Mouse (Mus musculus): ENCODE results near the gene Gnl1. TPM values are rescaled to one million over a fixed set of nuclear protein-coding genes. Genes with fewer than 3 reads are reported as not detected.

Gene Gnl1
- total and polyA plus RNA-seq, 2 experiments from 2014 or later = 83.4 to 115 TPM

GRCm38 (mm10) chr17:35954665-35955064 lies 25.0 kb upstream of the Gnl1 start:
- TF ChIP-seq CTCF (IDR thresholded peaks at IDR 0.05; ENCODE audit: low read depth) = no peak
- no peak for DNase-seq
- Histone ChIP-seq H3K36me3 (ENCODE audit: insufficient read depth) (peaks cover 38% of the 10 kb centered on the region), H3K27ac (ENCODE audit: low read depth, low read length) (no peak overlapping the region), H3K27me3 (ENCODE audit: insufficient read depth, low read length) (no peaks in the 10 kb centered on the region), H3K4me2 (ENCODE audit: low read depth) (no peak overlapping the region), H3K4me1 (ENCODE audit: insufficient read depth) (no peaks in the 10 kb centered on the region), H3K9ac (no peak overlapping the region), H3K4me3 (ENCODE audit: low read depth, low read length) (no peak overlapping the region), H3K9me3 (ENCODE audit: low read length) (no peaks in the 10 kb centered on the region)
- WGBS = 81% methylated on average over 8 of the region's 8 CpGs
- no peak for ATAC-seq

DNA sequence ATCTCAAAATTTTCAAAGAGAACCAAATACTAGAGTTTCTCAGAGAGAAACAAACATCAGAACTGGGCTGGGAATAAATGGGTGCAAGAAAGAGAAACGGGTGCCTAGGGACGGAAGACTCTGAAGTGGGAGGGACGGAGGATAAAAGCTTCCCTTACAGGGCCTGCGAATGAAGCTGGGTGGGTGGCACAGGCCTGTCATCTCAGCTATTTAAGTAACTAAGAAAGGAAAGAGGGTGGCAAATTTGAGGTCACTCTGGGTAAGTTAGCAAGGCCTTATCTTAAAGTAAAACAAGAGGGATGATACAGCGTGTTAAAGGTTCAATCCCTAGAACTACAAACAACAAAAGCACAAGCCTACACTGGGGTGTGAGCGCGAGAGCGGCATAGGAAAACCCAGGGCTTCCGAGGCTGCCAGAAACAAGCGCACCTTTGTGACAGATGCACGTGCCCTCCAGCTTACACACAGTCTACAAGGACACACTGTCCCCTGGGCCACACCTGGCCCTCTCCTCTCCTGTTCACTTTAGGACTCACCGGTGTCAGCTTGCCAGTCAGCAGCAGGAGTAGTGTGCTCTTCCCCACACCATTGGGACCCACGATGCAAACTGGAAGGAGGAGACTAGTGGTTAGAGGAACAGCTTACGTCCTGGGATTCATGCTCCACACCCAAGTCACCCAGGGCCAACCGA lies 21.0 kb upstream of the Gnl1 start:
- no peak overlapping the region for H3K9ac ChIP-seq
- TF ChIP-seq CTCF (IDR thresholded peaks at IDR 0.05; ENCODE audit: low read depth) = no peak
- H3K4me2 ChIP-seq (ENCODE audit: low read depth) = no peak overlapping the region
- no peak overlapping the region for H3K4me3 ChIP-seq (ENCODE audit: low read depth, low read length)
- no peak overlapping the region for H3K27ac ChIP-seq (ENCODE audit: low read depth, low read length)
- no peaks in the 10 kb centered on the region for H3K4me1 ChIP-seq (ENCODE audit: insufficient read depth)
- H3K36me3 ChIP-seq (ENCODE audit: insufficient read depth) = peaks cover 78% of the 10 kb centered on the region
- ATAC-seq (no peak), DNase-seq (no peak)
- no peaks in the 10 kb centered on the region for H3K9me3 ChIP-seq (ENCODE audit: low read length)
- no peaks in the 10 kb centered on the region for H3K27me3 ChIP-seq (ENCODE audit: insufficient read depth, low read length)
- WGBS = 97% methylated on average over 15 of the region's 15 CpGs

DNA sequence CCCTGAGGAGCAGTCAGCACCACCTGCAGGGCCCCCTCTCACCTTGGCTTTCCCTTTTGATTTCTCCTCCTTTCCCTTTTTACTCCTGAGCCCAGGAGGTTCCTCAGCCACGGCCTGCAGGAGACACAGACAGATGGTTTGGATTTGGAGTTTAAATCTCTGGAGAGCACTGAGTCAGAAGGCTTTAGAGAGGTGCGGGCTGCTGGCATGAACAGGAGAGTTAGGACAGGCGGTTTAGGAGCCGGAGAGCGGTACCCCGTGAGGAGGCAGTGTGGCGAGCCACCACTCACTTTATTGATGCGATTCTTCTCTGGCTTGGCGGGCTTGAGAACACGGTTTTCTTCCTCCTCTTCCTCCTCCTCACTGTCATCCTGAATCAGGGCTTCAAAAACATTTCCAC lies 16.4 kb upstream of the Gnl1 start:
- H3K27ac ChIP-seq (ENCODE audit: low read depth, low read length) = no peak overlapping the region
- no peaks in the 10 kb centered on the region for H3K9me3 ChIP-seq (ENCODE audit: low read length)
- H3K4me2 ChIP-seq (ENCODE audit: low read depth) = no peak overlapping the region
- peaks cover 67% of the 10 kb centered on the region for H3K36me3 ChIP-seq (ENCODE audit: insufficient read depth)
- DNase-seq = no peak
- H3K4me1 ChIP-seq (ENCODE audit: insufficient read depth) = peaks cover 3% of the 10 kb centered on the region; the same call in 1 of the 2 replicates
- no peak for ATAC-seq
- H3K9ac ChIP-seq = no peak overlapping the region
- no peaks in the 10 kb centered on the region for H3K27me3 ChIP-seq (ENCODE audit: insufficient read depth, low read length)
- no peak for TF ChIP-seq CTCF (IDR thresholded peaks at IDR 0.05; ENCODE audit: low read depth)
- no peak overlapping the region for H3K4me3 ChIP-seq (ENCODE audit: low read depth, low read length)
- 95% methylated on average over 10 of the region's 10 CpGs for WGBS

GRCm38 (mm10) chr17:35967621-35968020 lies 12.0 kb upstream of the Gnl1 start:
- Histone ChIP-seq H3K9ac (no peak overlapping the region), H3K27ac (ENCODE audit: low read depth, low read length) (no peak overlapping the region), H3K9me3 (ENCODE audit: low read length) (no peaks in the 10 kb centered on the region), H3K36me3 (ENCODE audit: insufficient read depth) (peaks cover 30% of the 10 kb centered on the region), H3K4me1 (ENCODE audit: insufficient read depth) (peaks cover 16% of the 10 kb centered on the region), H3K4me2 (ENCODE audit: low read depth) (no peak overlapping the region), H3K4me3 (ENCODE audit: low read depth, low read length) (no peak overlapping the region), H3K27me3 (ENCODE audit: insufficient read depth, low read length) (no peaks in the 10 kb centered on the region)
- 94% methylated on average over 2 of the region's 2 CpGs for WGBS
- ATAC-seq (no peak), DNase-seq (no peak)
- no peak for TF ChIP-seq CTCF (IDR thresholded peaks at IDR 0.05; ENCODE audit: low read depth)

- DNase-seq (peak; percentile 98), ATAC-seq (peak; percentile 98)
- no peak for TF ChIP-seq CTCF (IDR thresholded peaks at IDR 0.05; ENCODE audit: low read depth)
- H3K4me3 ChIP-seq (ENCODE audit: low read depth, low read length) = peak within 1 kb of the TSS; percentile 94
- H3K36me3 ChIP-seq (ENCODE audit: insufficient read depth) = peaks cover 30% of the 10 kb centered on the region
- H3K4me2 ChIP-seq (ENCODE audit: low read depth) = peak within 1 kb of the TSS; percentile 75
- peak within 1 kb of the TSS; percentile 75 for H3K9ac ChIP-seq
- H3K27ac ChIP-seq (ENCODE audit: low read depth, low read length) = peak within 1 kb of the TSS; percentile 82
- no peaks in the 10 kb centered on the region for H3K27me3 ChIP-seq (ENCODE audit: insufficient read depth, low read length)
- no peaks in the 10 kb centered on the region for H3K9me3 ChIP-seq (ENCODE audit: low read length)
- under 1% methylated on average over 68 of the region's 68 CpGs for WGBS
- H3K4me1 ChIP-seq (ENCODE audit: insufficient read depth) = peaks cover 16% of the 10 kb centered on the region
Measured at GRCm38 (mm10) chr17:35969418-35970389, 9.9 kb upstream of the Gnl1 start, which contains the start of gene Abcf1. Gene Abcf1, minus strand, starts transcription at chr17:35969761.

- H3K27me3 ChIP-seq (ENCODE audit: insufficient read depth, low read length) = no peaks in the 10 kb centered on the region
- peaks cover 35% of the 10 kb centered on the region for H3K36me3 ChIP-seq (ENCODE audit: insufficient read depth)
- WGBS = 69% methylated on average over 1 of the region's 1 CpGs
- no peak overlapping the region for H3K9ac ChIP-seq
- peaks cover 16% of the 10 kb centered on the region for H3K4me1 ChIP-seq (ENCODE audit: insufficient read depth)
- H3K4me2 ChIP-seq (ENCODE audit: low read depth) = no peak overlapping the region
- no peak overlapping the region for H3K4me3 ChIP-seq (ENCODE audit: low read depth, low read length)
- H3K27ac ChIP-seq (ENCODE audit: low read depth, low read length) = no peak overlapping the region
- H3K9me3 ChIP-seq (ENCODE audit: low read length) = no peaks in the 10 kb centered on the region
- no peak for TF ChIP-seq CTCF (IDR thresholded peaks at IDR 0.05; ENCODE audit: low read depth)
- ATAC-seq (no peak), DNase-seq (no peak)
Measured at GRCm38 (mm10) chr17:35972131-35972530, 7.5 kb upstream of the Gnl1 start.
